Mouse (Mus musculus) heart, embryonic 16.5 days (tissue): Measurements from ENCODE around the gene Srek1ip1. TPM values are rescaled to one million over a fixed set of nuclear protein-coding genes. Genes with fewer than 3 reads are reported as not detected.

Experiments used
- ATAC-seq: fragments of 200-750 bp; cut with Nextera tagmentation; replicated peaks from 2 replicates; pipeline ENCODE4 v1.8.0; 2017; ENCODE audit warnings: moderate number of reproducible peaks; ENCODE audit not compliant: insufficient read depth, low FRiP score; ENCODE audit errors: extremely low read depth
- H3K27ac ChIP-seq: fragments of 300-500 bp; sonication (generic); 2 replicates; pipeline ENCODE4 v1.5.1; 2014; ENCODE audit warnings: mild to moderate bottlenecking, low read length, control low read depth, moderate library complexity
- H3K27me3 ChIP-seq: fragments of 300-500 bp; sonication (generic); 2 replicates; pipeline ENCODE4 v1.6.1; 2014; ENCODE audit warnings: low read length, mixed read lengths; ENCODE audit not compliant: control insufficient read depth, insufficient read depth
- H3K36me3 ChIP-seq: fragments of 300-500 bp; sonication (generic); 2 replicates; pipeline ENCODE4 v1.6.1; 2014; ENCODE audit not compliant: control insufficient read depth, insufficient read depth
- H3K4me1 ChIP-seq: fragments of 300-500 bp; sonication (generic); 2 replicates; pipeline ENCODE4 v1.6.1; 2014; ENCODE audit warnings: low read length, mixed read lengths; ENCODE audit not compliant: control insufficient read depth, insufficient read depth
- H3K4me2 ChIP-seq: fragments of 300-500 bp; sonication (generic); 2 replicates; pipeline ENCODE4 v1.6.1; 2014; ENCODE audit warnings: low read depth, mild to moderate bottlenecking, control low read depth, low read length
- H3K4me3 ChIP-seq: fragments of 300-500 bp; sonication (generic); 2 replicates; pipeline ENCODE4 v1.5.1; 2014; ENCODE audit warnings: mild to moderate bottlenecking, control low read depth, low read length
- H3K9ac ChIP-seq: fragments of 300-500 bp; sonication (generic); 2 replicates; pipeline ENCODE4 v1.6.1; 2014; ENCODE audit warnings: low read length, control low read depth
- H3K9me3 ChIP-seq: fragments of 300-500 bp; sonication (generic); replicated peaks from 2 replicates; pipeline ENCODE4 v1.6.1; 2016; ENCODE audit warnings: low read length; ENCODE audit not compliant: control insufficient read depth
- WGBS: fragments of 180-500 bp; shearing (Covaris S2); extraction: QIAGEN DNeasy Blood & Tissue Kit; methylation state at CpG from one replicate; pipeline ENCODE4 v1.1.7; 2014; 5-methylcytosine and 5-hydroxymethylcytosine counted together
- polyA plus RNA-seq: library from polyadenylated mRNA; unstranded; fragments of >200 nt; fragmentation: Nextera tagmentation; extraction: Ambion mirVana; gene quantifications from 2 replicates; pipeline ENCODE4 v1.2.1, GENCODE M21; 2015

Gene Srek1ip1
- polyA plus RNA-seq, 1 experiment from 2014 or later, result 15.1 TPM

DNA sequence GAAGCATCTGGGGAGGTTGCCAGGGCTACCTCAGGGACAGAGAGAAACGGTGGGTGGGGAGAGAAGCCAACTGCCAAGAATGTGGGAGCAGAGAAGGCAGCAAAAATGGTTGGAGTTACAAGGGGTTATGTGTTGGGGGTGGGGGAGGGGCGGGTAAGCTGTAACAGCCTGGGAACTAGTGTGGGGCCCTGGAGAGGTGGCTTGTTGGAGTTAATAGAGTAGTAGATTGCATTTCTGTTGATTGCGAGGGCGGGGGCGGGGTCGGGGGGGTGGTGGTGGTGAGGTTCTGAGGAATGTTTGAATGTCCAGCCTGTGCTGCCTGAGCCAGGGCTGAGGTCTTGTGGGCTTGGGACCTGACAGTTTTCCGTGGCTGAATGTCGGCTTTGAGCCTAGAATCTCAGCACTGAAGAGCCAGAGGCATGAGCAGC lies 30.1 kb downstream of the Srek1ip1 start:
- WGBS, result 23% methylated on average over 8 of the region's 8 CpGs
- peaks cover 4% of the 10 kb centered on the region; the same call in 1 of the 2 replicates for H3K9me3 ChIP-seq
- no peak overlapping the region for H3K27ac ChIP-seq
- H3K27me3 ChIP-seq, result no peaks in the 10 kb centered on the region
- H3K4me1 ChIP-seq, result peaks cover 18% of the 10 kb centered on the region
- peak overlapping the region; percentile 37 for H3K4me2 ChIP-seq
- 0 out of 2 replicates have a peak, but pooled peaks have one; percentile 55 for ATAC-seq
- peaks cover 6% of the 10 kb centered on the region for H3K36me3 ChIP-seq
- H3K4me3 ChIP-seq, result peak overlapping the region; percentile 14; the same call in 1 of the 2 replicates
- H3K9ac ChIP-seq, result no peak overlapping the region

DNA sequence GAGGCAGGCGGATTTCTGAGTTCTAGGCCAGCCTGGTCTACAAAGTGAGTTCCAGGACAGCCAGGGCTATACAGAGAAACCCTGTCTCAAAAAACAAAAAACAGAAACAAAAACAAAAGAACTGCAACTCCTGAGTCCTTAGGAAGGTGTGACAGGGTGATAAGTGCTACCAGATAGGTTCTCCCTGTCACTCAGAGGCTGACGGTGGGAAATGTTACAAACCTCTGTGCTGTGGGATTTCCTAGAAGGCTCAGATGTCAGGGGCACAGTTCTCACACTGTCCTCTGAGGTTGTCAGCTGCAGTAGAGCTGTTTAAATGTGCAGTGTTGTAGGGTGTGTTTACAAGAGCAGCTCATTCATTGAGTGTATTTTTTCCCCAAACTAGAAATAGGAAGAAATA lies 33.2 kb downstream of the Srek1ip1 start:
- no peak overlapping the region for H3K9ac ChIP-seq
- peaks cover 11% of the 10 kb centered on the region for H3K9me3 ChIP-seq
- H3K4me3 ChIP-seq, result no peak overlapping the region
- WGBS, result 55% methylated on average over 2 of the region's 2 CpGs
- peaks cover 10% of the 10 kb centered on the region for H3K4me1 ChIP-seq
- peaks cover 28% of the 10 kb centered on the region for H3K36me3 ChIP-seq
- H3K4me2 ChIP-seq, result no peak overlapping the region
- no peak overlapping the region for H3K27ac ChIP-seq
- no peak for ATAC-seq
- H3K27me3 ChIP-seq, result no peaks in the 10 kb centered on the region

DNA sequence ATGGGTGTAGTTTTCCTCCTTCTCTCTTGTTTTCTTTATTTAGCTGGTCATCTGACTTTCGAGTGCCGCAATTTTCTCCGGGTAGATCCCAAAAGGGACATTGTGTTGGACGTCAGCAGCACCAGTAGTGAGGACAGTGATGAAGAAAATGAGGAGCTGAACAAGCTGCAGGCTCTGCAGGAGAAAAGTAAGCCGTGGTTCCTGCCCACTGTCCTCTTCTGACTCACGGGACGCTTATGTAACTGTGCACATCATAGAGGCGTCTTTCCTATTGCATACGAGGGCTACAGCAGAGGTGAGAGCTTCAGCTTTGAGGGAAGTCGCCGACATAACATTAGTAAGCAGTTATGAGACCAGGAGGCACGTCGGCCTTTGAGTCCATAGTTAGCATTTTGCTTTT lies 40.5 kb downstream of the Srek1ip1 start:
- Histone ChIP-seq H3K4me1 (no peaks in the 10 kb centered on the region), H3K27ac (no peak overlapping the region), H3K4me2 (no peak overlapping the region), H3K9me3 (peaks cover 4% of the 10 kb centered on the region; the same call in 1 of the 2 replicates), H3K9ac (no peak overlapping the region), H3K27me3 (no peaks in the 10 kb centered on the region), H3K4me3 (no peak overlapping the region), H3K36me3 (peaks cover 51% of the 10 kb centered on the region)
- ATAC-seq, result no peak
- 91% methylated on average over 13 of the region's 13 CpGs for WGBS

DNA sequence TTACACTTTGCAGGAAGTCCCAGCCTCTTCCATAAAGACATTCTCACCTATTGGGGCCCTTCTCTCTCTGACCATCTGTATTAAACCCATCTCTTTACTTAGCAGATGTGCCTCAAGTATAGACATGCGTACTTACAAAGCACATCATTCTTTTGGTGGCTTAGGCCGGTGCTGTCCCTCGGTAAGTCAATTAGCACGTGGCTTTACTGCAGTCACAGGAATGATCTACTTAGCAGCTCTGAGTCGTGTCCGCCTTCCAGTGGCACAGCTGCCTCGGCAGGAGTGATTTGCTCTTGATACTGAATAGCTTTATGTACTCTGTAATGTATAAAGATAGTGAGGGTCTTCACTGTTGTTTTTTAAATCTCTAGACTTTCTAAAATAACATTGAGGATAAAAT lies 45.3 kb downstream of the Srek1ip1 start:
- H3K4me2 ChIP-seq, result no peak overlapping the region
- peaks cover 32% of the 10 kb centered on the region for H3K36me3 ChIP-seq
- H3K9ac ChIP-seq, result no peak overlapping the region
- no peaks in the 10 kb centered on the region for H3K27me3 ChIP-seq
- 55% methylated on average over 7 of the region's 7 CpGs for WGBS
- no peaks in the 10 kb centered on the region for H3K9me3 ChIP-seq
- no peak overlapping the region for H3K4me3 ChIP-seq
- no peaks in the 10 kb centered on the region for H3K4me1 ChIP-seq
- H3K27ac ChIP-seq, result no peak overlapping the region
- ATAC-seq, result no peak

DNA sequence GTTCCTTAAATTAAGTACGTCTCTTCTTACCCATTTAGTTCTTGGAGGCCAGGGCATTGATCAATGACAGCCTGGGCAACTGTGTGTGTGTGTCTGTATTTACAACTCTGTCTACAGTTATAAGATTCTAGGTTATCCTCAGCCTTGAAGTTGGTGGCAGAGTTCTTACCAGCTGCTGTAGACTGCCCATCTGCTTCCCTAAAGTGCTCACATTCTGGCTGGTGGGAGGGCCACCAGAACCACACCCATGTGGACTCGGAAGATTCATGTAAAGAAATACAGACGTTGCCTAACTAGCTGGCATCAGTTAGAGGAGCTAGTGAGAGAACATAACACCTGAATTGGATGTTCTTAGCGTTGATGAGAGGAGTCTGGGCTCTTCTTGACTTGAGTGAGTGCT lies 49.7 kb downstream of the Srek1ip1 start:
- Histone ChIP-seq H3K4me3 (no peak overlapping the region), H3K27ac (no peak overlapping the region), H3K36me3 (peaks cover 11% of the 10 kb centered on the region), H3K9ac (no peak overlapping the region), H3K9me3 (no peaks in the 10 kb centered on the region), H3K4me1 (no peaks in the 10 kb centered on the region), H3K27me3 (no peaks in the 10 kb centered on the region), H3K4me2 (no peak overlapping the region)
- no peak for ATAC-seq
- 53% methylated on average over 4 of the region's 4 CpGs for WGBS

DNA sequence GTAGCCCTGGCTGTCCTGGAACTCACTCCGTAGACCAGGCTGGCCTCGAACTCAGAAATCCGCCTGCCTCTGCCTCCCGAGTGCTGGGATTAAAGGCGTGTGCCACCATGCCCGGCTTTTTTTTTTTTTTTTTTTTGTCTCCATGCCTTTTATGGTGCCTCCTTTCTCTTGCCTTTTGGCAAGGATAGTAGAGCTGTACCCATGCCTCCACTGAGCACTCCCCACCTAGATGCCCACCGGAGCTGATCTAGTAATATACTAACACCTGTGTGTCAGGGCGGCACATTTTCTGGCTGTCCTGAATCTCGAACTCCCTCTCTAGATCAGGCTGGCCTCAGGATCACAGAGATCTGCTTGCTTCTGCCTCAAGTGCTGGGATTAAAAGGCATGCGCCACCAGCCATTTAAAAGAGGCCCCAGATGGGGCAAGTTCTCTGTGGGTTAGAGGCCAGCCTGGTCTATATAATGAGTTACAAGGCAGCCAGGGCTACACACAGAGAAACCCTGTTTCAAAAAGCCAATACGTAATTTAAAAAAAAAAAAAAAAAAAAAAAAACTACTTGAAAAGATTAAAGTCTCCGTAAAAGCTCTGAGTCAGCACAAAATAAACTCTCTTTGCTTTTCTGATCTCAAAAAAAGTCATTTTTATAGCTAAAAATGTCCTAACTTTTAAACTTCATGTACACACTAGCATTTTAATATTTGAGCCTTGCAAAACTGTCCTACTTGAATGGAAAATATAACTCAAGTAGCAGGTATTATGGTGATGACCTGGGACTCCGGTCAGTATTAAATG lies 51.2 kb downstream of the Srek1ip1 start:
- H3K4me2 ChIP-seq, result no peak overlapping the region
- H3K9ac ChIP-seq, result no peak overlapping the region
- peaks cover 3% of the 10 kb centered on the region for H3K36me3 ChIP-seq
- 86% methylated on average over 8 of the region's 13 CpGs for WGBS
- no peak overlapping the region for H3K4me3 ChIP-seq
- H3K27ac ChIP-seq, result no peak overlapping the region
- no peaks in the 10 kb centered on the region for H3K4me1 ChIP-seq
- H3K27me3 ChIP-seq, result no peaks in the 10 kb centered on the region
- H3K9me3 ChIP-seq, result no peaks in the 10 kb centered on the region
- no peak for ATAC-seq

DNA sequence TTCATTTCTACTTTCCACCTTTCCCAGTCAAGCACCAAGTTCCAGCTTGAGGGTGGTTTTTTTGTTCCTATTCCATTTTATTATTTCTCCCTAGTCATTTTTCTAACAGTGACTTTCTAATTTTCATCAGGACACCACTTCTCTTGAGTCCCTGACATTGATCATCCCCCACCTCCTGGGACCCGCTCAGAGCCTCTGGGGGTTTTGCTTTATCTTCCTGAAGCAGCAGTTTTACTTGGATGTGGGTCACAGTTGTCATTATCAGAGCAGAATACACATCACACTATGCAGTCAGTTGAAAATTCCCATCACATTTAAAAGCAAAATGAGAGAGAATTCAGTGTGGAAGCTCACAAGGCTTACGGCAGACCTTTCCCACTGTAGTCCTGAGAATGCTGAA lies 61.4 kb downstream of the Srek1ip1 start:
- H3K4me1 ChIP-seq, result no peaks in the 10 kb centered on the region
- no peak overlapping the region for H3K4me3 ChIP-seq
- no peaks in the 10 kb centered on the region for H3K36me3 ChIP-seq
- ATAC-seq, result no peak
- H3K9ac ChIP-seq, result no peak overlapping the region
- H3K27me3 ChIP-seq, result no peaks in the 10 kb centered on the region
- no peaks in the 10 kb centered on the region for H3K9me3 ChIP-seq
- H3K4me2 ChIP-seq, result no peak overlapping the region
- no peak overlapping the region for H3K27ac ChIP-seq
- WGBS, result 68% methylated on average over 2 of the region's 2 CpGs

DNA sequence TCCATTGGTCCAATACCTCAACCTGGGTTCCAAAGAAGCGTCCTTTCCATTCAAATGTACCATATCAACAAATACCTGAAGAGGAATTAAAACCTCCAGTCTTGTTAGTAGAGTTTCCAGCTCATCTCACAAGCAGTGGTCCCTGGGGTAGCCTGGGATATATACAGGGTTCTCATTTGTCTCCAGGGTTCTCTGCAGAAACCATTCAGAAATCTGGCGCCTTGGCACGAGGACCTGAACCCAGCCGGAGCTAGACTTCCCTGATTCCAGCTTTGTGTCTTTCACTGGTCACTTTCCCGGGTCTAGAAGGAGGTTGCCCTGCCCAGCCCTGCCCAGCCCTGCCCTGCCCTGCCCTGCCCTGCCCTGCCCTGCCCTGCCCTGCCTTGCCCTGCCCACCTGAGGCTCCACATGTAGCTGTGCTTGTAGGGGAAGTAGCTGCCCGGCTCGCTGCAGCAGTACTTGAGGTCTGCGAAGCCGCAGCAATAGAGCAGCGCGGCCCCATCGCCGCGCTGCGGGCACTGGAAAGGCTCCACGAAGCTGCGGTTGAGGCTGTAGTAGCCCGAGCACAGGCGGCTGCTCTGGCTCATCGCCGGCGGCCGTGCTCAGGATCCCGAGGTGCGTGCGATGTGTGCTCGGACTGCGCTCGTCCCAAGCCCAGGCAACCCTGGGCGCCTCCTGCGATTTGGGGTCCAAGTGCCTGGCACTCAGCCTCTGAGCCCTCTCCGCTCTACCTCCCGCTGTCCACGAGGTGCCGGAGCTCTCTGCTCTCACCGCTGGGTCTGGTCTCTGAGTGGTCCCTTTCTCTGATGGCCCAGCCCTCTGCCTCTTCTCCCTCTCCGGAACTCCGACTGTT lies 71.1 kb downstream of the Srek1ip1 start, which contains the start of gene Shisal2b:
TSS of gene Shisal2b (minus strand) at position 767 of the 853 bp plus-strand sequence.
- Histone ChIP-seq H3K36me3 (no peaks in the 10 kb centered on the region), H3K4me3 (peak within 1 kb of the TSS; percentile 56), H3K27ac (no peak within 1 kb of the TSS), H3K9me3 (no peaks in the 10 kb centered on the region), H3K4me2 (peak within 1 kb of the TSS; percentile 95), H3K9ac (peak within 1 kb of the TSS; percentile 65), H3K4me1 (no peaks in the 10 kb centered on the region), H3K27me3 (peaks cover 11% of the 10 kb centered on the region; the same call in 1 of the 2 replicates)
- 5% methylated on average over 38 of the region's 38 CpGs for WGBS
- ATAC-seq, result peak; percentile 60

DNA sequence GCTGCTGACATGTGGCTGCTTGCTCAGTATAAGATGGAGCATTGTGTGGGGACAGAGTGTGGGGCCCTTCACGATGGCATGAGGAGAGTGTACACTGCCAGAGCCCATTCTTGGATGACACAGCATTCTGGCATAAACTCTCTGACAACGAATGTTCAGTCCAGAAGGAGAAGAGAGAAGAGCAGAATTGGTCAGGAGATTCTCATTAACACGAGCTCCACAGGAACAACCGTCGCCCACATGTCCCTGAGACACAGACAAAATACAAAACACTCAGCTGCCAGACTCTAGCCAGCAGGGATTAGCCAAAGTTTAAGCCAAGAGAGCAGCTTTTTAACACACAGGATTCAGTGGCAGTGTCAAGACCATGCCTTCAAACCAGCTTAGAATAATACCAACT lies 74.4 kb downstream of the Srek1ip1 start:
- Histone ChIP-seq H3K27ac (no peak overlapping the region), H3K4me3 (no peak overlapping the region), H3K4me1 (no peaks in the 10 kb centered on the region), H3K4me2 (no peak overlapping the region), H3K36me3 (no peaks in the 10 kb centered on the region), H3K27me3 (peaks cover 8% of the 10 kb centered on the region; the same call in 1 of the 2 replicates), H3K9me3 (no peaks in the 10 kb centered on the region), H3K9ac (no peak overlapping the region)
- no peak for ATAC-seq
- 79% methylated on average over 5 of the region's 5 CpGs for WGBS
